Mouse (Mus musculus) thymus, adult 2 months (tissue): ENCODE data around the gene Jup.

Source experiments
- CTCF ChIP-seq: fragments of 200-500 bp; IDR thresholded peaks from 2 replicates; pipeline ENCODE4 v1.5.1; 2012; ENCODE audit warnings: mild to moderate bottlenecking, control low read depth, low read length, moderate library complexity, borderline replicate concordance; ENCODE audit not compliant: control insufficient read depth, poor library complexity, insufficient read depth; ENCODE audit errors: extremely low read depth
- POLR2A ChIP-seq: fragments of 200-500 bp; IDR thresholded peaks from 2 replicates; pipeline ENCODE4 v1.6.1; 2012; ENCODE audit warnings: mild to moderate bottlenecking, low read length, control low read depth, moderate library complexity; ENCODE audit not compliant: control insufficient read depth, poor library complexity, insufficient read depth; ENCODE audit errors: extremely low read depth

DNA sequence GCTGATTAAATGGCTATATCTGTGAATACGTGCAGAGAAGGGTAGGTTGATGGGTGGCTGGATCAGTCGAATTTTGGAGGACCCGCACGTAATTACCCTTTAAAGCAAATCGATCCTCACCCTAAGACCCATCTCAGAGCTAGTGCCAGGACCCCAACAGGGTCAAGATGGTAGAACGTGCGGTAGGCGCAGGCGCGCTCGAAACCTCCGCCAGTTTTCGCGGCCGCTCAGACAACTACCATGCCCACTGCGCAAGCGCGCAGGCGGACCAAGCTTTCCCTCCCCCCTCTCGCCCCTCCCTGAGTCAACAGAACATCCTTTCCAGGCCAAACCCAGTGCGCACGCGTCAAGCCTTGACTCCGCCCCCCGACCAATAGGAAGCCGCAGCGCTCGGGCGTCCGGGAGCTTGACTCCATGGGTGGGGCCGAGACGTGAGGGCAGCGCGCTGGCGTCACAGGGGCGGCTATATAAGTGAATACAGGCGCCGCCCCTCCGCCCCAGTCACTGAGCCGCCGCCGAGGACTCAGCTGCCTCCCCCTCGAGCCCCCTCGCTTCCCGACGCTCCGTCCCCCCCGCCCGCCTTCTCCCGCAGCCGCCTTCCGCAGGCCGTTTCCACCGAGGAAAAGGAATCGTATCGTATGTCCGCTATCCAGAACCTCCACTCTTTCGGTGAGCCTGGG, 77.9 kb downstream of the Jup start, which contains the start of gene Eif1:
- TF ChIP-seq CTCF = peak; percentile 49; the same call in 1 of the 2 replicates
- TF ChIP-seq POLR2A = no peak; the same call in 1 of the 2 replicates
